Mouse (Mus musculus) embryonic fibroblast, embryonic 13.5 days (primary cell): Measurements from ENCODE around the gene Shisa9. TPM values are rescaled to one million over a fixed set of nuclear protein-coding genes. Genes with fewer than 3 reads are reported as not detected.

ENCODE experiments used
- H3K27ac ChIP-seq: 2 replicates; pipeline ENCODE4 v1.5.1; 2012; ENCODE audit warnings: low read length, control low read depth, inconsistent platforms; ENCODE audit not compliant: insufficient read depth
- H3K4me1 ChIP-seq: 2 replicates; pipeline ENCODE4 v1.6.1; 2011; ENCODE audit warnings: low read length; ENCODE audit not compliant: control insufficient read depth, insufficient read depth
- H3K4me3 ChIP-seq: 2 replicates; pipeline ENCODE4 v1.5.1; 2011; ENCODE audit warnings: mild to moderate bottlenecking, control low read depth, low read length; ENCODE audit not compliant: insufficient read depth
- CTCF ChIP-seq: IDR thresholded peaks from 2 replicates; pipeline ENCODE4 v1.5.1; 2011; ENCODE audit warnings: mild to moderate bottlenecking, control low read depth, low read length, moderate library complexity, borderline replicate concordance; ENCODE audit not compliant: insufficient read depth
- POLR2A ChIP-seq: IDR thresholded peaks from 2 replicates; pipeline ENCODE4 v1.6.1; 2011; ENCODE audit warnings: low read depth, mild to moderate bottlenecking, control low read depth, low read length, moderate library complexity
- polyA plus RNA-seq: library from polyadenylated mRNA; stranded (reverse); fragments of >200 nt; gene quantifications from 2 replicates; pipeline ENCODE4 v1.2.4, GENCODE M21; 2011; ENCODE audit warnings: low read depth; ENCODE audit not compliant: missing spikeins, insufficient read length

Gene Shisa9
- polyA plus RNA-seq, 1 experiment, result not detected

DNA sequence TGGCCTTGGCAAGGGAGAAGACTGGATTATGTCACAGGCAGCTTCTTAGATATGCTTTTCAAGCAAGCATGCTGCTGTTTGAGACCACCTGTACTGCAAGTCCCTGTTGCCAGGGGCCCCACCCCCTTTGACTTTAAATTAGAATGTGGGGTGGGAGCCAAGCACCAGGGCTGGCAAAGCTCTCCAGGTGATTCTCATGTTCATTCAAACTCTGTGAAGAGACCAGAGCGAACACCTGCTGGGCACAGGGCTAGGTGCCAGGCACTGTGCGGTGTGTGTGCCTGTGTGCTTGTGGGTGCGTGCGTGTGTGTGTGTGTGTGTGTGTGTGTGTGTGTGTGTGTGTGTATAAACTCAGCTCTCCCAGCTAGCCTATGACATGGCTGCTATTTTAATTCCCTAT lies 3.1 kb downstream of the Shisa9 start:
- Histone ChIP-seq H3K4me1 (no peaks in the 10 kb centered on the region), H3K27ac (no peak overlapping the region), H3K4me3 (no peak overlapping the region)
- TF ChIP-seq POLR2A, result no peak
- no peak for TF ChIP-seq CTCF

DNA sequence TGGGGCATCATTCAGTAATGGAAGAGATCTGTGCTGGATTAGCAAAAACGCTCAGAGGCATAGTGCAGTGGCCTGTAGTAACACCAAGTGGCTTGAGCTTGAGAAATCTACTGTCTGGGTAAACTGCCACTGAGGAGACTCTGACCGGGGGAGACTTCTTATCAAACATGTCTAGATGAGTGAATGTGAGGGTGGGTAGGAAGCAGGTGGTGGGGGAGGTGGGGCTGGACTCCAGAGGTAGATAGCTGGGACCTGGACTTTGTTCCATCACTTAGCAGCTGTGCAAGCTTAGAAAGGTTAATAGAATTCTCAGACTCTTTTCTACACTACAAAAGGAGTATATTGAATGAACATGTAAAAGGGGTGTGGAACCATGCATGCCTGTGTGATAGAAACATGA lies 21.3 kb downstream of the Shisa9 start:
- no peak overlapping the region for H3K4me3 ChIP-seq
- TF ChIP-seq CTCF, result no peak
- no peak for TF ChIP-seq POLR2A
- no peak overlapping the region for H3K27ac ChIP-seq
- no peaks in the 10 kb centered on the region for H3K4me1 ChIP-seq

DNA sequence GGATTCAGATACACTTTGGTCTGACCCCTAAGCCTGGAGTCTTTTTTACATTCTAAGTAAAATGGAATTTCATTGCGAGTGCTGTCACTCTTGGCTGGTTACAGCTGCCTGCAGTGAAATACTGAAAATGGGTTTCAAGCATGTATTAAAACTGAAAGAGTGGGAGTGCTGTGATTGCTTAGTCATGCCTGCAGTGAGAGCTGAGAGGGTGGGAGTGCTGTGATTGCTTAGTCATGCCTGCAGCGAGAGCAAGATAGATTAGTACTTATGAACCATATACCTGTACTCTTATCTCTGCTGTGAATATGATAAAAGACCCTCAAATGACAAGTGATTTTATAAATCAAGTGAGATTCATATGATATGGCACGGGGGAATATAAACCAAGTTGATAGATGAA lies 26.2 kb downstream of the Shisa9 start:
- no peak for TF ChIP-seq POLR2A
- TF ChIP-seq CTCF, result no peak
- Histone ChIP-seq H3K27ac (no peak overlapping the region), H3K4me3 (no peak overlapping the region), H3K4me1 (no peaks in the 10 kb centered on the region)

DNA sequence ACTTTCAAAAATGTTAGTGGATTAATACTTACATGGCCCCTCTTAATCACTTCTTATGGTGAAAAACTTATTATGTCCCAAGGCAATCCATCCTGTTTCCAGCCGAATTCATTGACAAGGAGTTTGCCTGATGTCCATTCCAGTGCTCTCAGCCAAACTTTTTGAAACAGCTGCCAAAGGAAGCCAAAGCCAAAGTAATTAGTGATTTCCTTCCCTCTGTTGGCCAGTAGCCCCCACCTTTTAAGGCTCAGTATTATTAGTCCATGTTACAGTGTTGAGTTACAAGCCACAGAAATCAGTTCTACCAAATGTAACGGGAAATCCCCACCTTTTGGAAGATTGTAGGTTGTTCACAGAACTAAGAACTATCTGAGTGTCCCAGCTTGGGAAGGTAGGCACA lies 28.8 kb downstream of the Shisa9 start:
- Histone ChIP-seq H3K27ac (no peak overlapping the region), H3K4me3 (no peak overlapping the region), H3K4me1 (no peaks in the 10 kb centered on the region)
- TF ChIP-seq CTCF (no peak), POLR2A (no peak)

DNA sequence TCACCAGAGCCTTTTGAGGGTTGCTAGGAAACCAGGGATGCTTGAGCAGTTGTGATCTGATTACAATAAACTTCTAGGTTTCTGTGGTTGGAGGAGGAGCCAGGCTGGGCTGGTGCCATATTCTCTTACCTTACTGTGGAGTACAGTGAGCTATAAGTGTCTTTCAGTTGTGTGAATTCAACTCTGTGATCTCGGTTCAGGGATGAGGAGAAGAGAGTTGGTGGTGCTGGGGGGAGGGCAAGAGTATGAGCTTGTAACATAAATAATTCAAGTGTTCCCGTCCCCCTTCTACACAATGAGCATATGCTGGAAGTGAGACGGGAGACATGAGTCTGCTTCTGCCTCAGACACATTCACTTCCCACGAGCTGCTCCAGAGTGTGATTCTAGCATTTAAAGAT lies 30.6 kb downstream of the Shisa9 start:
- no peak overlapping the region for H3K4me3 ChIP-seq
- H3K27ac ChIP-seq, result no peak overlapping the region
- H3K4me1 ChIP-seq, result no peaks in the 10 kb centered on the region
- TF ChIP-seq CTCF (no peak), POLR2A (no peak)

DNA sequence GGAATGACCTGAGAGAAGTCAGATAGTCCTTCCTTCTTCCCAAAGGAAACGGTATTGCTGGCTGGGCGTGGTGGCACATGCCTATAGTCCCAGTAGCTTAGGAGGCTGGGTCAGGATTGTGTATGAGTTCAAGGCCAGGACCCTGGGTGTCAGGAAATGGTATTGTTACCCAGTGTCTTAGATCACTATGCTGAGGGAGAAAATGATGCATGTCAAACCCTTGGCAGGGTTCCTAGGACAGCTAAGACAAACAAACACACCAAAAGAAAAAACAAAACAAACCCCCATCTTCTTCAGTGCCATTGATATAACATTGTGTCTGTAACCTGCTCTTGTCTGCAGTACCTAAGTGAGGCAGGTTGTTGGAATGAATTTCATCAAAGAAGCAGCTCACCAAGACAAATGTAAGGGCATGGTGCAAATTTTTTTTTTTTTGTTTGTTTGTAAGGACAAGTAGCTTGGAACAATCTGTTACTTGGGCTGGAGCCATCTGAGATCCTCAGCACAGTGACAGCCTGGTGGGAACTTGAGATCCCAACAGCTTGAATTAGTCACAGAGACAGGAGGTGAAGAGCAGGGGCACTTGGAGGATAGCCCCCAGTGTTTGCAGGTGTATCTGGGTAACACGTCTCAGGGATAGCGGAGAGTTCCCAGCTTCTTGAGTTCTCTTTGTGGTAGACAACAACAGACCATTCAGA lies 34.2 kb downstream of the Shisa9 start:
- TF ChIP-seq POLR2A (no peak), CTCF (no peak)
- Histone ChIP-seq H3K4me1 (no peaks in the 10 kb centered on the region), H3K4me3 (no peak overlapping the region), H3K27ac (no peak overlapping the region)

DNA sequence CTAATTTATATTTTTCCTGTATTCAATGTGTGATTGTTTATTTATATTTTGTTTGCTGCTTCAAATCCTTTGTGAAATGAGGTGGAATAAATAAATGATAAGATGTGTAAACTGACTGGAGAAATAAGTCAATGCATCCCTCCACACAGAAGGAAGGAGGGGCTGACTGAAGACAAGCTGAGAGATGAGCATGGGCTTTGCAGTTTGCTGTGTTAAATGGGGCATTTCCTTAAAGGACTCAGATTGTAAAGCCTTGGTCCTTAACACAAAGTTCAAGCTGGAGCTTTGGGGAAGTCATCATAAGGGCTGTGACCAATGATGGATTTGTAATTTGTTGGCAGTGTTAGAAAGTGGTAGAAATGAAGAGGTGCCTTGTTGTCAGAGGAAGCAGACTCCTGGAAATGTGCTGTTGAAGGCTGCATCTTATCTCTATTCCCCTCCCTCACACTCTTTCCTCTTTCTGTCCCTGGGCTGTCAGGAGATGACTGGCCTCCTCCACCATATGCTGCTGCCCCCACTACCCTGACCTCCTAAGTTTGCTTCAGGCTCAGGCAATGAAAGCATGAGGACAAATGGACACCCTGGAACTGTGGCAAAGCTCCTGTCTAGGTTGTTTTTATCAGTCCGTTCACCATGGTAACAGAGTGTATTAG lies 36.3 kb downstream of the Shisa9 start:
- TF ChIP-seq POLR2A (no peak), CTCF (no peak)
- Histone ChIP-seq H3K4me3 (no peak overlapping the region), H3K4me1 (no peaks in the 10 kb centered on the region), H3K27ac (no peak overlapping the region)

DNA sequence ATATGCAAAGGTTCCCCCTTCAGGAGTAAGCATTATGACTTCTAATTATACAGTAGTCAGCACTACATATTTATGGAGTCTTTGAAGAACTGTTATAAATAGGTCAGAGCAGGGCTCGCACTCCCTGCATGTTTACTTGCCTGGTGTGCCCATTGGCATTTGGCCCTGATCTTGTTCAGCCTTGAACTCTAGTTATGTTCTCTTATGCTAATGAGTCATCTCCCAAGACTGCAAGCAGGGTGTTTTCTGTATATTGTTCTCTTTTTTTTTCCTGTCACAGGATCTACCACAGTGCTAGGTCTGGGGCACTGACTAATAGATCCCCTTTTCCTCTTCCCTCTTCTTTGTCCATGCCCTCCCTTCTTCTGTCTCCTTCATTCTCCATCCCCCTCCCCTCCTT lies 48.5 kb downstream of the Shisa9 start:
- Histone ChIP-seq H3K4me1 (no peaks in the 10 kb centered on the region), H3K27ac (no peak overlapping the region), H3K4me3 (no peak overlapping the region)
- TF ChIP-seq CTCF, result no peak
- no peak for TF ChIP-seq POLR2A

DNA sequence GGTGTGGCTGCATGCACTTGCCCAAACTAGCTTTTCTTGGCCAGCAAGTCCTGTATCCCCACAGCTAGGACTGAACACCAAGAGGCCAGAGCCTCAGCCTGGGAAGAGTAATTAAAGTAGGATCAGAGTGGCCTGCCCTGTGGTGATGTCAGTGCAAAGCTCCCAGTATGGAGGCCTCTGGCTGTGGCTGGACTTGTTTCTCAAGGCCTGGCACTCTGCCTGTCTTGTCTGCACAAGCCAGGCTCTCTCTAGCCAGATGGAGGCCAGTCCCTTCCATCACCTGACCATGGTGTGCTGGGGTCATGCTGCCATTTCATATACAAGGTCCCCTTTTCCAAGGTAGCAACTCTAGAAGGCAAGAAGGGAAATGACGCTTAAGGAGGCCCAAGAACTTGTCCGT lies 51.0 kb downstream of the Shisa9 start:
- Histone ChIP-seq H3K4me1 (peaks cover under 1% of the 10 kb centered on the region; the same call in 1 of the 2 replicates), H3K27ac (no peak overlapping the region), H3K4me3 (no peak overlapping the region)
- TF ChIP-seq POLR2A, result no peak
- TF ChIP-seq CTCF, result no peak

DNA sequence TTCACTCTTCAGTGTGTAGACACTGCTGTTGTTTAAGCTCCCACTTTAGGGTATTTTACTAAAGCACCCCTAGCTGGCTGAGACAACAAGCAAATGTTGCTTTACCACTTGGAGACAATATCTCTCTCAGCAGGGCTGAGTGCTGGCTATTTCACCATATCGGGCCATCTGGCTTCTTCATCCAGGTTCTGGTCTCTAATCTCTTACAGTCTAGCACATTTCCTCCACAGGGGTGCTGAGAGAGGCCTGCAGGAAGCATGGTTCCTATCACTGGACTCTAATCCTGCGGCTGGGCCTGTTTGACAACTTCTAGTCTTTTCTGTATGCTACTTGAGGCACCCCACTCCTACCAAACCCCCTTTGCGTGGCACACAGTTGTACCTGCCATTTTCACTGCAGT lies 51.7 kb downstream of the Shisa9 start:
- TF ChIP-seq CTCF (no peak), POLR2A (no peak)
- no peak overlapping the region for H3K27ac ChIP-seq
- H3K4me1 ChIP-seq, result peaks cover 7% of the 10 kb centered on the region
- no peak overlapping the region for H3K4me3 ChIP-seq
